Mouse (Mus musculus) stomach, embryonic 14.5 days (tissue): ENCODE measurements around the gene Nelfa. TPM values are rescaled to one million over a fixed set of nuclear protein-coding genes. Genes with fewer than 3 reads are reported as not detected.

ENCODE experiments used
- ATAC-seq: fragments of 200-750 bp; cut with Nextera tagmentation; 2 replicates; pipeline ENCODE4 v1.8.0; 2017; ENCODE audit warnings: low read depth, moderate TSS enrichment; ENCODE audit not compliant: insufficient number of reproducible peaks, insufficient read depth, low FRiP score
- H3K27ac ChIP-seq: fragments of 300-500 bp; sonication (generic); 2 replicates; pipeline ENCODE4 v1.5.1; 2014; ENCODE audit warnings: mild to moderate bottlenecking, low read length, moderate library complexity, mixed read lengths
- H3K27me3 ChIP-seq: fragments of 300-500 bp; sonication (generic); 2 replicates; pipeline ENCODE4 v1.6.1; 2014; ENCODE audit warnings: low read length, control low read depth, mixed read lengths; ENCODE audit not compliant: control insufficient read depth, insufficient read depth
- H3K36me3 ChIP-seq: fragments of 300-500 bp; sonication (generic); 2 replicates; pipeline ENCODE4 v1.6.1; 2014; ENCODE audit warnings: mild to moderate bottlenecking, control low read depth, low read length, moderate library complexity, mixed read lengths; ENCODE audit not compliant: control insufficient read depth, insufficient read depth
- H3K4me1 ChIP-seq: fragments of 300-500 bp; sonication (generic); 2 replicates; pipeline ENCODE4 v1.6.1; 2014; ENCODE audit warnings: low read length, control low read depth, mixed read lengths; ENCODE audit not compliant: control insufficient read depth, insufficient read depth
- H3K4me2 ChIP-seq: fragments of 300-500 bp; sonication (generic); replicated peaks from 2 replicates; pipeline ENCODE4 v1.6.1; 2014; ENCODE audit warnings: low read depth, low read length, control low read depth
- H3K4me3 ChIP-seq: fragments of 300-500 bp; sonication (generic); 2 replicates; pipeline ENCODE4 v1.5.1; 2014; ENCODE audit warnings: low read depth, low read length, control low read depth
- H3K9ac ChIP-seq: fragments of 300-500 bp; sonication (generic); replicated peaks from 2 replicates; pipeline ENCODE4 v1.6.1; 2014; ENCODE audit warnings: low read depth, mild to moderate bottlenecking, control low read depth, low read length, moderate library complexity, mixed read lengths
- H3K9me3 ChIP-seq: fragments of 300-500 bp; sonication (generic); 2 replicates; pipeline ENCODE4 v1.6.1; 2016; ENCODE audit warnings: low read depth, low read length, control low read depth; ENCODE audit not compliant: control insufficient read depth
- WGBS: fragments of 180-500 bp; shearing (Covaris S2); extraction: QIAGEN DNeasy Blood & Tissue Kit; methylation state at CpG from one replicate; pipeline ENCODE4 v1.1.7; 2014; 5-methylcytosine and 5-hydroxymethylcytosine counted together
- microRNA-seq: library from miRNA; unstranded; fragments of <30 nt; microRNA quantifications from one replicate; pipeline ENCODE4, GENCODE M21; 2016
- polyA plus RNA-seq: library from polyadenylated mRNA; unstranded; fragments of >200 nt; fragmentation: Nextera tagmentation; extraction: Ambion mirVana; gene quantifications from 2 replicates; pipeline ENCODE4 v1.2.1, GENCODE M21; 2014

Gene Nelfa
- polyA plus RNA-seq, 1 experiment from 2014 or later = 46.7 TPM

DNA sequence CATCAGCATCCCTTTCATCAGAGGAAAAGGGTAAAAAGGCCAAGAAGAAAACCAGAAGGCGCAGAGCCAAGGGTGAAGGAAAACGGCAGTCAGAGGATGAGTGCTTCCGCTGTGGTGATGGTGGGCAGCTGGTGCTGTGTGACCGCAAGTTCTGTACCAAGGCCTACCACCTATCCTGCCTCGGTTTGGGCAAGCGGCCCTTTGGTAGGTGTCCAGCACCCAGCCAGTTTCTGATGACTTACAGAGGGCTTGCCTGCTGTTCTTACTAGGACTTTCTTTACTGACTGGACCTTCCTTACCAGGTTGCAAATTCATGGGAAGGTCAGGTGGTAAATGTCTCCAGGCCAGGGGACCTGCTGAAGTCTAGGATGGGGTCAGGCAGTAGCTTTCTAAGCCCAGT is 42.8 kb downstream of the Nelfa start:
- 92% methylated on average over 6 of the region's 6 CpGs for WGBS
- Histone ChIP-seq H3K27ac (no peak overlapping the region), H3K9me3 (no peaks in the 10 kb centered on the region), H3K4me1 (no peaks in the 10 kb centered on the region), H3K36me3 (peaks cover 77% of the 10 kb centered on the region), H3K9ac (no peak overlapping the region), H3K4me3 (no peak overlapping the region), H3K27me3 (no peaks in the 10 kb centered on the region), H3K4me2 (no peak overlapping the region)
- no peak for ATAC-seq

DNA sequence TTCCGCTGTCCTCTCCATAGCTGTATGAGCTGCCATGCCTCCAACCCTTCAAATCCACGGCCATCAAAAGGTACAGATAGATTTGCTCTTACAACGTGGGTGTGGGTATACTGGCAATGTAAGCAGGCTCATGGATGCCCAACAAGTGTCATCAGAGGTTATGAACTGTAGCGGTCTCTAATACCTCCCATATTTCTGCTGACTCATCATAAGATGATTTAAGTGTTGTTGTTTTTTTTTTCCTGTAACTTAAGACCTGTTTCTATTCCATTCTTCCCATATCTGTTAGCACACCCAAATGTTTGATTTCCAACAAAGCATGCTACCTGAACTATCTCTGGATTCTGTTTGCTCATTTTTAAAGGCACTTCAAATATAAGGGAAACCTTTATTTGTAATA is 55.1 kb downstream of the Nelfa start:
- Histone ChIP-seq H3K4me1 (no peaks in the 10 kb centered on the region), H3K4me2 (no peak overlapping the region), H3K9ac (no peak overlapping the region), H3K36me3 (peaks cover 73% of the 10 kb centered on the region), H3K4me3 (no peak overlapping the region), H3K27ac (no peak overlapping the region), H3K27me3 (no peaks in the 10 kb centered on the region), H3K9me3 (no peaks in the 10 kb centered on the region)
- ATAC-seq = no peak
- WGBS = 94% methylated on average over 4 of the region's 4 CpGs

DNA sequence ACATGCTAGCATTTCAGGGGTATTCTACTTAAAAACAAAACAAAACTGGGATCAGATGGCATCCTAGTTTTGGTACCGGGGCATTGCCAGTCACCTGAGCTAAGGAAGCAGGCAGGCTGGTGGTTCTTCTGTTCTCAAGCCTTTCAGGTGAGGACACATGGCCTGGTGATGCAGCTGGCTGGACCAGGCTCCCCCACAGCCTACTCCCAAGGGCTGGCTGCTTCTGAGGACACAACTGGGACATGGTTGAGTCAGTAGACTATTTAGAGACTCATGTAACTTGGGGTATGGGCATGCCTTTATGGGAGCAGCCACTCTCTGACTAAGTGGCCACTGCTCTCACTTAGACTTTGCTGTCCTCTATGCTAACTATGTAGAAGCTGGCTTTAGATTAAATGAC is 60.7 kb downstream of the Nelfa start:
- Histone ChIP-seq H3K4me1 (no peaks in the 10 kb centered on the region), H3K9me3 (no peaks in the 10 kb centered on the region), H3K4me2 (no peak overlapping the region), H3K27ac (no peak overlapping the region), H3K4me3 (no peak overlapping the region), H3K9ac (no peak overlapping the region), H3K36me3 (peaks cover 56% of the 10 kb centered on the region), H3K27me3 (no peaks in the 10 kb centered on the region)
- ATAC-seq = no peak
- 91% methylated on average over 1 of the region's 1 CpGs for WGBS

DNA sequence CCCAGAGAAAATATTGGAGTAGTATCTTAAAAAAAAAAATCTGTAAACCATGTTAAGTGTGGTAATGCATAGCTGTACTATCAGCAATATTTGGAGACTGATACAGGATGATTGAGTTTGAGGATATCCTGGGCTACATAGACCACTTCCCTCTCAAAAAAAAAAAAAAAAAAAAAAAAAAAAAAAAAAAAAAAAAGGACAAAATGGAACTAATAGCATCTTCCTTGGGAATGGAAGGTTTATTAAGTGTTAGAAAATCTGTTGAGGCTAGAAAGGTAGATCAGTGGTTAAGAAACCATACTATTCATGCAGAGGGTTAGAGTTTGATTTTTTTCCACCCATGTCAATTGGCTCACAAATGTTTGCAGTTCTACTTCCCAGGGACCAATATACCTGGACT is 78.5 kb downstream of the Nelfa start:
- no peak overlapping the region for H3K4me2 ChIP-seq
- no peak overlapping the region for H3K4me3 ChIP-seq
- H3K9ac ChIP-seq = no peak overlapping the region
- peaks cover 58% of the 10 kb centered on the region for H3K36me3 ChIP-seq
- no peaks in the 10 kb centered on the region for H3K9me3 ChIP-seq
- no peak overlapping the region for H3K27ac ChIP-seq
- H3K27me3 ChIP-seq = no peaks in the 10 kb centered on the region
- ATAC-seq = no peak
- no peaks in the 10 kb centered on the region for H3K4me1 ChIP-seq

DNA sequence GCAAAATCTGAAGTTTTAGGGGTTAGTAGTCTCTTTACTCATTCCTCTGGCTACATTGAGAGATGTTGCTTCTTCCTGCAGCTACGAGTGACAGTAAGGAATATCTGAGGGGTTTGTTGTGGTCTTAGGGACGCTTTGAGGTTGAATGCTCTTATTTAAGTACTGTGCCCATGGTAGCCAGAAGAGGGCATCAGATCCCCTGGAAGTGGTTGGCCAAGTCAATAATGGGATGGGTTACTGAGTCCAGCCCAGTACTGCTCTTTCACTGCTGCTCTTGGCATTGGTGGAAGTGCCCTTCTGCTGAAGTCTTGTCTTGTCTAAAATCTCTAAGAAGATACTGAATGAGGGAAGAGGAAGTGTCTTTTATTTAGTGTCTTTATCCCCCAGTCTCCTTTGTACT is 82.2 kb downstream of the Nelfa start:
- Histone ChIP-seq H3K27ac (no peak overlapping the region), H3K4me3 (no peak overlapping the region), H3K9me3 (no peaks in the 10 kb centered on the region), H3K4me2 (no peak overlapping the region), H3K9ac (no peak overlapping the region), H3K36me3 (peaks cover 44% of the 10 kb centered on the region), H3K27me3 (no peaks in the 10 kb centered on the region), H3K4me1 (no peaks in the 10 kb centered on the region)
- no peak for ATAC-seq
- 87% methylated on average over 2 of the region's 2 CpGs for WGBS

DNA sequence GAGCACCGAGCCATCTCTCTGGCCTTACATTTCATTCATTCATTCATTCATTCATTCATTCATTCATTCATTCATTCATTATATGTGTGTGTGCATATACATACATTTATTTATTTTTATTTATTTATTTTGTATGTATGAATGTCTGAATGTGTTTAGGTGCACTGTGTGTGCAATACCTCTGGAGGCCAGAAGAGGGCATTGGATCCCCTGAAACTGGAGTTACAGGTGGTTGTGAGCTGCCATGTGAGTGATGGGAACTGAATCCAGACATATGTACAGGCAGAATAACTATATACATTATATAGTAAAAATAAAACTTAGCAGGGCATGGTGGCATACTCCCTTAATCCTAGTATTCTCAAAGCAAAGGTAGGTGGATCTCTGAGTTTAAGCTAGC is 83.1 kb downstream of the Nelfa start:
- no peaks in the 10 kb centered on the region for H3K27me3 ChIP-seq
- 100% methylated on average over 1 of the region's 1 CpGs for WGBS
- H3K36me3 ChIP-seq = peaks cover 36% of the 10 kb centered on the region
- H3K9ac ChIP-seq = no peak overlapping the region
- no peaks in the 10 kb centered on the region for H3K9me3 ChIP-seq
- no peaks in the 10 kb centered on the region for H3K4me1 ChIP-seq
- no peak overlapping the region for H3K27ac ChIP-seq
- H3K4me3 ChIP-seq = no peak overlapping the region
- no peak for ATAC-seq
- H3K4me2 ChIP-seq = no peak overlapping the region

DNA sequence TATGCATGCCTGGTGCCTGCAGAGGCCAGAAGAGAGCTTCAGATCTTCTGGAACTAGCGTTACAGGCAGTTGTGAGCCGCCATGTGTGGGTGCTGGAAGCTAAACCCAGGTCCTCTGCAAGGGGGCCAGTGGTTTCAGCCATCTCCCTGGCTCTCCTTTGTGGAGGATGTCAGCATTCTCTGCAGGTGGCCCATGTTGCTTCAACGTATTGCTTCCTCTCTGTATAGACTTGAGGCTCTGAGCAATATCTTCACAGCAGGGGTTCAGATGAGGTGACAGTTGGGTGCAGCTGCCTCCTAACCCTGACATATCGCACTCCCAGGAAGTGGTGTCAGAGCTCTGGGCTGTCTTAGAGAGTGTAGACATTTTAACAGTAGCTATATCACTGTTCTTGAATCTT is 84.7 kb downstream of the Nelfa start:
- H3K36me3 ChIP-seq = peaks cover 25% of the 10 kb centered on the region
- no peaks in the 10 kb centered on the region for H3K9me3 ChIP-seq
- H3K4me1 ChIP-seq = no peaks in the 10 kb centered on the region
- H3K27me3 ChIP-seq = no peaks in the 10 kb centered on the region
- 91% methylated on average over 4 of the region's 4 CpGs for WGBS
- no peak for ATAC-seq
- H3K4me3 ChIP-seq = no peak overlapping the region
- no peak overlapping the region for H3K4me2 ChIP-seq
- no peak overlapping the region for H3K9ac ChIP-seq
- H3K27ac ChIP-seq = no peak overlapping the region

Small RNA genes lying within 50 kb of the gene (microRNA-seq; reads per million reads assigned to microRNA genes)
- gene Mir7024 = not detected

Other genes with a start within 250 kb of the Nelfa start
- 23.5 and 27.2 TPM in 2 replicates for gene Fgfr3, start 214.7 kb downstream of the Nelfa start, polyA plus RNA-seq
- gene Letm1, start 153.6 kb downstream of the Nelfa start, polyA plus RNA-seq = 43.7 TPM in 2 replicates
- gene Nsd2, start 115.7 kb downstream of the Nelfa start, polyA plus RNA-seq = 53.5 and 60.4 TPM in 2 replicates
- 71.7 and 89.8 TPM in 2 replicates for gene Gm1673, start 47.0 kb upstream of the Nelfa start, polyA plus RNA-seq
- gene Nat8l, start 59.6 kb upstream of the Nelfa start, polyA plus RNA-seq = 0.24 and 0.29 TPM in 2 replicates
- 0.87 and 1.1 TPM in 2 replicates for gene Poln, start 233.0 kb upstream of the Nelfa start, polyA plus RNA-seq
- gene Haus3, start 233.1 kb upstream of the Nelfa start, polyA plus RNA-seq = 29.8 and 33.1 TPM in 2 replicates